Mouse (Mus musculus) thymus, adult 2 months (tissue): ENCODE data around the gene 5730596B20Rik.

Source experiments
- CTCF ChIP-seq: fragments of 200-500 bp; IDR thresholded peaks from 2 replicates; pipeline ENCODE4 v1.5.1; 2012; ENCODE audit warnings: mild to moderate bottlenecking, control low read depth, low read length, moderate library complexity, borderline replicate concordance; ENCODE audit not compliant: control insufficient read depth, poor library complexity, insufficient read depth; ENCODE audit errors: extremely low read depth
- POLR2A ChIP-seq: fragments of 200-500 bp; IDR thresholded peaks from 2 replicates; pipeline ENCODE4 v1.6.1; 2012; ENCODE audit warnings: mild to moderate bottlenecking, low read length, control low read depth, moderate library complexity; ENCODE audit not compliant: control insufficient read depth, poor library complexity, insufficient read depth; ENCODE audit errors: extremely low read depth

DNA sequence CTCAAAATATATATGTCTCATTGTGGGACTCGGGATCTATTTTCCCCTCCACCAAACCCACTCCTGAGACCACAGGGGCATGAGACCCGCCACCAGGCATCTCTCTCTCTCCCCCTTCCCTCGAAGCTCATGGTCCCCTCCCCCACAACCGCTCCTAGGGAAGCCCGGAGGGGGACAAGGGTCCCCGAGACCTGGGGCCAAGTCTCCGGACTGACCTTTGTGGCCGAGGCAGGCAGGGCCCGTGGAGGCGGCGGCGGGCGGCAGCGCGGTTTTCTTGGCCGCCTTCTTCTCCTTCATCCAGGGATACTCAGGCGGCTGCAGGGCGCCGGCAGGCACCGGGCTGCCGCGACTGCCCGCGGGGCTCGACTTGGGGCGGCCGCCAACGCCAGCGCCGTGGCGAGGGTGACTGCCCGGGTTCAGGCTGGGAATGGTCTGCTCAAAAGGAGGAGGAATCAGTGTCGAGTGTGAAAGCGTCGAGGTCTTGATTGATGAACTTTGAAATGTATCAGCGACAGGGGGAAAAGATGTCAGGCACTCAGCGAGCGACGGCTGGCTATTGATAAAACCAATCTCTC, 13.2 kb upstream of the 5730596B20Rik start:
- TF ChIP-seq CTCF, result no peak
- no peak for TF ChIP-seq POLR2A
